ENCODE assay signal across 7 mouse cellular contexts in genomic region chr15:102670767-102671575, GRCm38 (mm10). TPM values are rescaled to one million over a fixed set of nuclear protein-coding genes. Genes with fewer than 3 reads are reported as not detected.
A peak's percentile ranks its signal among the peaks of the same experiment; 100 is the strongest.
DNase-seq lines count a peak whose midpoint lies in the region; ATAC-seq lines count a peak whose summit lies in the region.

No protein-coding gene starts in this region.

- peaks cover 36% of the 10 kb centered on the region for H3K36me3 ChIP-seq in embryonic facial prominence, embryonic 10.5 days (replicated peaks)
- H3K36me3 ChIP-seq in limb, embryonic 11.5 days (ENCODE audit: control insufficient read depth, insufficient read depth, low read length), result no peaks in the 10 kb centered on the region; the same call in 1 of the 2 replicates
- peaks cover 21% of the 10 kb centered on the region for H3K36me3 ChIP-seq in midbrain, embryonic 14.5 days (ENCODE audit: control insufficient read depth, insufficient read depth, low read length)

- peak overlapping the region; percentile 96 for H3K9ac ChIP-seq in limb, embryonic 11.5 days (ENCODE audit: low read length)
- peak overlapping the region; percentile 98 for H3K9ac ChIP-seq in midbrain, embryonic 14.5 days (replicated peaks; ENCODE audit: low read length)

- no peaks in the 10 kb centered on the region for H3K27me3 ChIP-seq in embryonic facial prominence, embryonic 10.5 days (replicated peaks; ENCODE audit: low read depth, poor library complexity, severe bottlenecking)
- H3K27me3 ChIP-seq in limb, embryonic 11.5 days (ENCODE audit: control insufficient read depth, insufficient read depth, low read length), result no peaks in the 10 kb centered on the region
- H3K27me3 ChIP-seq in midbrain, embryonic 14.5 days (ENCODE audit: control insufficient read depth, insufficient read depth, low read length), result no peaks in the 10 kb centered on the region

- peak; percentile 89 for ATAC-seq in limb, embryonic 11.5 days (ENCODE audit: insufficient number of reproducible peaks, low FRiP score, low TSS enrichment, low read depth)
- peak; percentile 90 for ATAC-seq in midbrain, embryonic 14.5 days (ENCODE audit: low FRiP score, low TSS enrichment)

- WGBS in embryonic facial prominence, embryonic 10.5 days, result under 1% methylated on average over 53 of the region's 53 CpGs
- under 1% methylated on average over 53 of the region's 53 CpGs for WGBS in limb, embryonic 11.5 days
- under 1% methylated on average over 53 of the region's 53 CpGs for WGBS in midbrain, embryonic 14.5 days

- peak overlapping the region; percentile 99 for H3K27ac ChIP-seq in embryonic facial prominence, embryonic 10.5 days (replicated peaks)
- peak overlapping the region; percentile 99 for H3K27ac ChIP-seq in limb, embryonic 11.5 days (replicated peaks; ENCODE audit: low read depth, low read length)
- H3K27ac ChIP-seq in midbrain, embryonic 14.5 days (replicated peaks; ENCODE audit: low read depth, low read length), result peak overlapping the region; percentile 99

- DNase-seq in adrenal gland, postnatal 10 days, result peak; percentile 99
- DNase-seq in embryonic facial prominence, embryonic 10.5 days (ENCODE audit: low spot score), result peak; percentile 100
- DNase-seq in heart, adult 11 months, result peak; percentile 100
- peak; percentile 98 for DNase-seq in kidney, adult 18-20 months
- peak; percentile 100 for DNase-seq in limb, embryonic 11.5 days (ENCODE audit: low spot score)
- peak; percentile 99 for DNase-seq in midbrain, embryonic 14.5 days
- DNase-seq in spleen, adult 18-20 months, result peak; percentile 95 to 96

- peak overlapping the region; percentile 73 for H3K4me3 ChIP-seq in embryonic facial prominence, embryonic 10.5 days
- H3K4me3 ChIP-seq in limb, embryonic 11.5 days (ENCODE audit: low read depth, low read length), result peak overlapping the region; percentile 73
- H3K4me3 ChIP-seq in midbrain, embryonic 14.5 days (replicated peaks; ENCODE audit: low read depth, low read length), result peak overlapping the region; percentile 80

- H3K9me3 ChIP-seq in embryonic facial prominence, embryonic 10.5 days, result no peaks in the 10 kb centered on the region
- no peaks in the 10 kb centered on the region for H3K9me3 ChIP-seq in limb, embryonic 11.5 days (ENCODE audit: control insufficient read depth, low read length)
- no peaks in the 10 kb centered on the region for H3K9me3 ChIP-seq in midbrain, embryonic 14.5 days (ENCODE audit: control insufficient read depth, low read length)

- H3K4me1 ChIP-seq in embryonic facial prominence, embryonic 10.5 days, result peaks cover 45% of the 10 kb centered on the region
- H3K4me1 ChIP-seq in limb, embryonic 11.5 days (ENCODE audit: control insufficient read depth, insufficient read depth, low read length), result no peaks in the 10 kb centered on the region
- peaks cover 25% of the 10 kb centered on the region for H3K4me1 ChIP-seq in midbrain, embryonic 14.5 days (ENCODE audit: control insufficient read depth, insufficient read depth, low read length)

- peak overlapping the region; percentile 73 for H3K4me2 ChIP-seq in limb, embryonic 11.5 days (ENCODE audit: low read depth, severe bottlenecking)
- peak overlapping the region; percentile 82 for H3K4me2 ChIP-seq in midbrain, embryonic 14.5 days (ENCODE audit: low read length)

RNA-seq across cellular contexts. Expression of gene Atp5g2, which starts 1.2 kb away (rescaled TPM):
- total RNA-seq in adrenal gland, postnatal 10 days (2021), result 10 to 100 TPM; 41.9 to 42.3 TPM
- 52.8 and 56.9 TPM in 2 replicates for polyA plus RNA-seq in embryonic facial prominence, embryonic 10.5 days (2016; fragmentation: Nextera tagmentation; extraction: Ambion mirVana)
- polyA plus RNA-seq in limb, embryonic 11.5 days (2014; fragmentation: Nextera tagmentation; extraction: Ambion mirVana), result 63.9 and 73.3 TPM in 2 replicates
- polyA plus RNA-seq in midbrain, embryonic 14.5 days (2014; fragmentation: Nextera tagmentation; extraction: Ambion mirVana), result 69.8 and 72.3 TPM in 2 replicates

RNA-seq across cellular contexts. Expression of gene Atf7, which starts 45.7 kb away (rescaled TPM):
- 10 to 100 TPM; 68.5 to 80.8 TPM for total RNA-seq in adrenal gland, postnatal 10 days (2021)
- polyA plus RNA-seq in embryonic facial prominence, embryonic 10.5 days (2016; fragmentation: Nextera tagmentation; extraction: Ambion mirVana), result 22.2 and 25.1 TPM in 2 replicates
- polyA plus RNA-seq in limb, embryonic 11.5 days (2014; fragmentation: Nextera tagmentation; extraction: Ambion mirVana), result 19.7 and 22.4 TPM in 2 replicates
- 13.0 and 13.2 TPM in 2 replicates for polyA plus RNA-seq in midbrain, embryonic 14.5 days (2014; fragmentation: Nextera tagmentation; extraction: Ambion mirVana)

RNA-seq across cellular contexts. Expression of gene Gm28047, which starts 46.1 kb away (rescaled TPM):
- 1 to 10 TPM in 1 of 2 experiments, not detected in 1; 1.5 TPM for total RNA-seq in adrenal gland, postnatal 10 days (2021)
- polyA plus RNA-seq in embryonic facial prominence, embryonic 10.5 days (2016; fragmentation: Nextera tagmentation; extraction: Ambion mirVana), result not detected in 2 replicates
- not detected in 2 replicates for polyA plus RNA-seq in limb, embryonic 11.5 days (2014; fragmentation: Nextera tagmentation; extraction: Ambion mirVana)
- polyA plus RNA-seq in midbrain, embryonic 14.5 days (2014; fragmentation: Nextera tagmentation; extraction: Ambion mirVana), result not detected in 2 replicates

RNA-seq across cellular contexts. Expression of gene Calcoco1, which starts 51.0 kb away (rescaled TPM):
- total RNA-seq in adrenal gland, postnatal 10 days (2021), result 10 to 100 TPM; 78.0 to 90.5 TPM
- polyA plus RNA-seq in embryonic facial prominence, embryonic 10.5 days (2016; fragmentation: Nextera tagmentation; extraction: Ambion mirVana), result 33.9 and 36.4 TPM in 2 replicates
- polyA plus RNA-seq in limb, embryonic 11.5 days (2014; fragmentation: Nextera tagmentation; extraction: Ambion mirVana), result 34.4 and 36.4 TPM in 2 replicates
- 30.6 and 36.5 TPM in 2 replicates for polyA plus RNA-seq in midbrain, embryonic 14.5 days (2014; fragmentation: Nextera tagmentation; extraction: Ambion mirVana)

Comparison
In these comparisons a context has a peak if more than half of its experiments do, and no peak if none do; other contexts are left out.
1. Peak in every context shown above with its lines: DNase-seq, ATAC-seq, H3K4me3 ChIP-seq and H3K27ac ChIP-seq.